Mouse (Mus musculus) spleen, adult 2 months (tissue): ENCODE measurements around the gene Nudt8. TPM values are rescaled to one million over a fixed set of nuclear protein-coding genes. Genes with fewer than 3 reads are reported as not detected.

Experiments
- DNase-seq, 2 experiments: peaks; one replicate each; pipeline versions ENCODE4 v3.0.0 to v3.0.0-alpha.2; 2012 to 2021; ENCODE audit warnings: low spot score in 2 of 2, low read depth in 1 of 2
- H3K27ac ChIP-seq: fragments of 200-500 bp; 2 replicates; pipeline ENCODE4 v1.5.1; 2012; ENCODE audit warnings: low read length, inconsistent platforms; ENCODE audit not compliant: insufficient read depth
- H3K27me3 ChIP-seq: fragments of 200-500 bp; 2 replicates; pipeline ENCODE4 v1.6.1; 2012; ENCODE audit warnings: mild to moderate bottlenecking, moderate library complexity, low read length, inconsistent platforms; ENCODE audit not compliant: control insufficient read depth, insufficient read depth
- H3K36me3 ChIP-seq: fragments of 200-500 bp; 2 replicates; pipeline ENCODE4 v1.6.1; 2012; ENCODE audit warnings: mild to moderate bottlenecking, low read length, inconsistent platforms; ENCODE audit not compliant: control insufficient read depth, insufficient read depth
- H3K4me1 ChIP-seq: fragments of 200-500 bp; 2 replicates; pipeline ENCODE4 v1.6.1; 2011; ENCODE audit warnings: inconsistent platforms; ENCODE audit not compliant: control insufficient read depth, insufficient read depth, insufficient read length
- H3K4me3 ChIP-seq: fragments of 200-500 bp; 2 replicates; pipeline ENCODE4 v1.5.1; 2011; ENCODE audit warnings: mild to moderate bottlenecking, inconsistent platforms; ENCODE audit not compliant: insufficient read depth, insufficient read length; ENCODE audit errors: extremely low read depth
- CTCF ChIP-seq: fragments of 200-500 bp; IDR thresholded peaks from 2 replicates; pipeline ENCODE4 v1.5.1; 2011; ENCODE audit warnings: mild to moderate bottlenecking, inconsistent platforms; ENCODE audit not compliant: insufficient read depth, insufficient read length, insufficient replicate concordance; ENCODE audit errors: extremely low read depth
- POLR2A ChIP-seq: fragments of 200-500 bp; IDR thresholded peaks from 2 replicates; pipeline ENCODE4 v1.6.1; 2011; ENCODE audit warnings: low read depth, low read length, inconsistent platforms
- WGBS: fragments of 180-500 bp; shearing (Covaris S2); methylation state at CpG from one replicate; pipeline ENCODE4 v1.1.7; 2018; 5-methylcytosine and 5-hydroxymethylcytosine counted together
- polyA plus RNA-seq: library from polyadenylated mRNA; depleted of rRNA; stranded (reverse); fragments of >200 nt; gene quantifications from 2 replicates; pipeline ENCODE4 v1.2.3, GENCODE M21; 2012

Gene Nudt8
- polyA plus RNA-seq, 1 experiment = 18.5 TPM

DNA sequence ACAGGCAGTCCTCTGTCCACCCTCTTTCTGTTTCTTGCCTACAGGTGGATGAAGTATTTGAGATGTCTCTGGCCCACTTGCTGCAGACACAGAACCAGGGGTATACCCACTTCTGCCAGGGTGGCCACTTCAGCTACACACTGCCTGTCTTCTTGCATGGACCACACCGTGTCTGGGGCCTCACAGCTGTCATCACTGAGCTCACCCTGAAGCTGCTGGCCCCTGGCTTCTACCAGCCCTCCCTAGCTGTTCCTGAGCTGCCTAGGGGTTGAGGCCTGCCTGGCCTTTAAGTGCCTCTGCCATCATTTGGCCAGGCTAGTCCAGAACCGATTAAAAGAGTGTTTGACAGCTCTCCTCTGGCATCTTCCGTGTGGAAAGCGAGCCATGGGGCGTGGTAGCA is 1.4 kb downstream of the Nudt8 start:
- Histone ChIP-seq H3K27ac (no peak overlapping the region), H3K36me3 (peaks cover 8% of the 10 kb centered on the region), H3K4me3 (no peak overlapping the region), H3K27me3 (no peaks in the 10 kb centered on the region), H3K4me1 (peaks cover 4% of the 10 kb centered on the region; the same call in 1 of the 2 replicates)
- TF ChIP-seq CTCF = no peak
- TF ChIP-seq POLR2A = no peak
- WGBS = 94% methylated on average over 5 of the region's 5 CpGs
- no peak for DNase-seq

DNA sequence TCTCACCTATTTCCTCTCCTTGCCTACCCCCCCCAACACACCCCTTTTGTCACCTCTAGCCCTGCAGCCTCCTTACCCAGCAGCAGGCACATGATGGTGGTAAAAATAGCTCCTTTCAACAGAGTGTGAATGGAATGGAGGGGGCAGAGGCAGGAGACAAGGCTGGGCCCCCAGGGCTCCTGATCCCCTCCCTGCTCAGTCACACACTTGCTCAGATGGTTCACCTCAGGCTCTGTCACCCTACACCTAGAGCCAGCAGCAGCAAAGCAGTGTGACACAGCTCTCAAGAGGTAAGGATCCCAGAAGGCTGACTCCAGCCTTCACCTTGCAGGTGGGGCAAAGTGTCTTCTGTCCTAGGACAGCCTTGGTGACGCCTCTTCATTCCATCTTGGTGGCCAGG is 2.7 kb downstream of the Nudt8 start, which contains the start of gene Doc2g:
Doc2g (plus strand) TSS at position 202 of the 400 bp plus-strand sequence.
- no peak for DNase-seq
- Histone ChIP-seq H3K27ac (no peak within 1 kb of the TSS), H3K36me3 (peaks cover 16% of the 10 kb centered on the region), H3K27me3 (no peaks in the 10 kb centered on the region), H3K4me1 (peaks cover 4% of the 10 kb centered on the region; the same call in 1 of the 2 replicates), H3K4me3 (no peak within 1 kb of the TSS)
- WGBS = 86% methylated on average over 1 of the region's 1 CpGs
- no peak for TF ChIP-seq POLR2A
- no peak for TF ChIP-seq CTCF

DNA sequence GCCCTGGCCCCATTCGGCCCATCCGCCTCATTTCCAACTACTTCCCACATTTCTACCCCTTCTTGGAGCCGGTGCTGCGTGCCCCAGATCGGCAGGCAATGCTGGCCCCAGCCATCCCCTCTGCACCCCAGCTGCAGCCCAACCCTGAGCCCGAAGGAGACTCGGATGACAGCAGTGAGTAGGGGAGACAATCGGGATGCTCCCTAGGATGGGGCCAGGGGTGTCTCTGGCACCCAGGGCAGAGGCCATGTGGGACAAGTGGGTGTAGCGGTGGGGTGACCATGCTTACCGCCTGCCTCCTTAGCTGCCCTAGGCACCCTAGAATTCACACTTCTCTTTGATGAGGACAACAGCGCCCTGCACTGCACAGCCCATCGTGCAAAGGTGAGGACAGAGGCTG is 3.3 kb downstream of the Nudt8 start:
- TF ChIP-seq CTCF = no peak
- no peak for TF ChIP-seq POLR2A
- WGBS = 85% methylated on average over 12 of the region's 12 CpGs
- H3K36me3 ChIP-seq = peaks cover 19% of the 10 kb centered on the region
- H3K27ac ChIP-seq = no peak overlapping the region
- no peaks in the 10 kb centered on the region for H3K27me3 ChIP-seq
- DNase-seq = no peak
- H3K4me1 ChIP-seq = peaks cover 4% of the 10 kb centered on the region; the same call in 1 of the 2 replicates
- no peak overlapping the region for H3K4me3 ChIP-seq

DNA sequence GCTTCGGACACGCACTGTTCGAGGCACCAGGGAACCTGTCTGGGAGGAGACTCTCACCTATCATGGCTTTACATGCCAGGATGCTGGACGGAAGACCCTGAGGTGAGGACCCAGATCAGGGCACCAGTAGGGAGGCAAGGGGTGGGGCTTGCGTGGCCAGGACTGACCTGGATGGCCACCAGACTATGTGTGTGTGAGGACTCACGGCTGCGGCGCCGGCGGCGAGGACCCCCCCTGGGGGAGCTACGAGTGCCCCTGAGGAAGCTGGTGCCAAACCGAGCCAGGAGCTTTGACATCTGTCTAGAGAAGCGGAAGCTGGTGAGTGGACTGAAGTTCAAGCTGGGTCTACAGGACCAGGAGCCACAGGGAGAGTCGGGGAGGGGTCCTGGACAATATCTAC is 4.0 kb downstream of the Nudt8 start:
- TF ChIP-seq POLR2A (no peak), CTCF (no peak)
- peaks cover 4% of the 10 kb centered on the region; the same call in 1 of the 2 replicates for H3K4me1 ChIP-seq
- peaks cover 23% of the 10 kb centered on the region for H3K36me3 ChIP-seq
- no peak for DNase-seq
- WGBS = 92% methylated on average over 15 of the region's 15 CpGs
- no peaks in the 10 kb centered on the region for H3K27me3 ChIP-seq
- no peak overlapping the region for H3K4me3 ChIP-seq
- no peak overlapping the region for H3K27ac ChIP-seq

DNA sequence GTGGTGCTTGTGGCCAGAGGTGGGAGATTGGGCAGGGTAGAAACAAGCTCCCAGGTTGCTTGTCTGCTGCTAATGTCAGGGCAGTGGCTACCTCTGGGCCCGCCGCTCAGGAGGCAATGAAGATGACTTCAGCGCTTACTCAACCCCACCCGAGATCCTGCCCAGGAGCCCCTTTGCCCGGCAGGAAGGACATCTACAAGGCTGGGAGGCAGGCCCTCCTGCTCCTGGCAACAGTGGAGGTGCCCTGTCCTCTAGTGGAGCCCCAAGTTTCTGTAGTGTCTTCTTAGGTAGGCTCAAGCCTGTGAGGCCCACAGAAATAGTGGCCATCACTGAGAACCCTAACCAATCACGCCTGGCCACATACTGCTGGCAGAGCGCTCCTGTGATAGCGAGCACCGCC is 4.7 kb downstream of the Nudt8 start:
- TF ChIP-seq CTCF (no peak), POLR2A (no peak)
- no peak overlapping the region for H3K4me3 ChIP-seq
- no peak for DNase-seq
- peaks cover 4% of the 10 kb centered on the region; the same call in 1 of the 2 replicates for H3K4me1 ChIP-seq
- WGBS = 89% methylated on average over 9 of the region's 9 CpGs
- peaks cover 25% of the 10 kb centered on the region for H3K36me3 ChIP-seq
- H3K27ac ChIP-seq = no peak overlapping the region
- no peaks in the 10 kb centered on the region for H3K27me3 ChIP-seq

DNA sequence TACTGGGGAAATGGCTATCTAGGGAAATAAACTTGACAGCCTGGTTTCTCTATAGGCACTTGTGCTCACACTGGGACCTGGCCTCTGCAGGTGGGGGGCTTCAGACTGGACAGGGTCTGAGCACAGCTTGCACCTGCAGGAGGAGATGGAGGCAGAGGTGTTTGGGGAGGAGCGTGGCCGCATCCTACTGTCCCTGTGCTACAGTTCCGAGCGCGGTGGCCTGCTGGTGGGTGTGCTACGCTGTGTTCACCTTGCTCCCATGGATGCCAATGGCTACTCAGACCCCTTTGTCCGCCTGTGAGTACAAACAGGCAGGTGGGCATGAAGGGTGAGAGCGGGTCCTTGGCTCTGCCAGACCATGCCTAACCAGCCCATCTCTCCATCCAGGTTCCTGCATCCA is 5.6 kb downstream of the Nudt8 start:
- Histone ChIP-seq H3K36me3 (peaks cover 25% of the 10 kb centered on the region), H3K27ac (no peak overlapping the region), H3K4me3 (no peak overlapping the region), H3K27me3 (no peaks in the 10 kb centered on the region), H3K4me1 (peaks cover 2% of the 10 kb centered on the region; the same call in 1 of the 2 replicates)
- TF ChIP-seq CTCF (no peak), POLR2A (no peak)
- WGBS = 96% methylated on average over 8 of the region's 8 CpGs
- no peak for DNase-seq

DNA sequence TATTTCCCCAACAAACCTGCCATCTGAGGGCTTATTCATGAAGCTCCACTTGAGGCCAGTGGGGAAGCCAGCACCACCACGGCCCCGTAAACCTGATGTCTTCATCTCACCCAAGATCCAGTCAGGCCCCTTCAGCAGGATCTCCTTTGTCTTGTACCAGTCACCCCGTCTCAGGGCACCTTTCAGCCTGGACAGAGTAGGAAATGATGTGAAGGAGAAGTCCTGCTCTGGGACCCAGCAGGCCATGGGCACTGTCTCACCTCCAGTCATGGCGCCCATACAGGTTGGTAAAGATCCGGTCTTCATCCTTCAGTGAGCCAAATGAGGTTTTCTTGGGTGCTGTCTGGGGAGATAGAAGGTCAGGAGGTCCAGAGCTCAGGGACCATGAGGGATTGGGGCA is 10.7 kb downstream of the Nudt8 start:
- H3K36me3 ChIP-seq = peaks cover 22% of the 10 kb centered on the region
- peaks cover 9% of the 10 kb centered on the region; the same call in 1 of the 2 replicates for H3K4me1 ChIP-seq
- no peaks in the 10 kb centered on the region for H3K27me3 ChIP-seq
- H3K4me3 ChIP-seq = no peak overlapping the region
- WGBS = 96% methylated on average over 5 of the region's 5 CpGs
- TF ChIP-seq POLR2A (no peak), CTCF (no peak)
- H3K27ac ChIP-seq = no peak overlapping the region
- DNase-seq = no peak
